Mouse (Mus musculus): ENCODE data around the gene Nkpd1.

DNA sequence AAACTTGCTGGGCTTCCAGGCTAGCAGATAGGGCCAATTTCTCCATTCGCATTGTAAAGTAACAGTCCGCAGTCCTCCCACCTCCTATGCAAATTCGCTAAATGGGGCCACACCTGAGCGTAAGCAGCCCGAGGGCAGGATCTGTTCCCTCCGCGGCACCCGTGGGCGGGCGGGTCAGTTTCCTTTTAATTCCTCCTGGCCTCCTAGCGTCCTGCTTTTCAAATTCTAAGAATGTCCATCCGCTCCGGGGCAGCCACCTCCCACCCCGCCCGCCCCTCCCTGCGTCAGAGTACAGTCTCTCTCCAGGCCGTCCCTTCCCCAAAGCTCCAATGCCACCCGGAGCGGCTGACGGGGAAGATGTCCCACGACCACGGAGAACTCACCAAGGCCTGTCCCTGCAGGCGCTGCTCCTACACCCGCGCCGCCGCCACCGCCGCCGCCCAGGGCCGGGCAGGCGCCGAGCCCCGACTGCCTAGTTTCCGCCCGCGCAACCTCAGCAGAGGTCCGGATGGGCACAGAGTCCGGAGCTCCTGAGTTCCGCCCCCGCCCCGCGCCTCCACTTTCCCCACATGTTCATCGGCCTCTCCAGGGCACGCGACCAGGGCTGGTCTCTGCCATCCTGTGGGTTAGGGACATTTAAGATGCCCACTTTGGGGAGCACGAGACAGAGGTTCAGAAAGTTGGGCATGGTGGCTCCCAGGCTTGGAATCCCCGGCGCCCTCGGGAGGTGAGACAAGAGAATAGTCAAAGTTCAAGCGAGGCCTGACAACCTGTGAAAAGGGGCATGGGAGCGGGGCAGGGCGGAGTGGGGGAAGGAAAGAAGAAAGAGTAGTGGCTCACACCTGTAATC is 55.5 kb downstream of the Nkpd1 start:
- no peak; the same call in none of the 2 replicates for TF ChIP-seq SIN3A (IDR thresholded peaks at IDR 0.05; ENCODE audit: low read length)
- TF ChIP-seq CTCF (conservative IDR thresholded peaks at IDR 0.05 in 1 of 2, IDR thresholded peaks at IDR 0.05 in 1 of 2; ENCODE audit: low read depth in 2 of 2, low read length in 2 of 2) = no peak; a peak in 1 of 4 replicates
- TF ChIP-seq POLR2A (IDR thresholded peaks at IDR 0.05; ENCODE audit: low read depth, low read length) = peak; percentile 83
- TF ChIP-seq KAT2A (IDR thresholded peaks at IDR 0.05; ENCODE audit: insufficient replicate concordance, low read length) = peak; percentile 81; the same call in 1 of the 2 replicates
- TF ChIP-seq MEF2A (IDR thresholded peaks at IDR 0.05; ENCODE audit: borderline replicate concordance, low read depth, low read length) = peak; percentile 77
- TF ChIP-seq UBTF (IDR thresholded peaks at IDR 0.05; ENCODE audit: low read depth, low read length) = 0 out of 2 replicates have a peak, but pooled peaks have one; percentile 78

Data from CH12.LX (cell line).